Mouse (Mus musculus) left cerebral cortex, adult 2 months (tissue): ENCODE measurements around the gene Olfr470. TPM values are rescaled to one million over a fixed set of nuclear protein-coding genes. Genes with fewer than 3 reads are reported as not detected.
"Not testable (repeated sequence)": the region's sequence is repeated elsewhere in the genome, so short reads cannot be mapped to it uniquely, and the experiment has no call there.

ENCODE experiments used
- DNase-seq, 2 experiments: peaks; one replicate each; pipeline ENCODE4 v3.0.0; 2021 to 2022; ENCODE audit warnings: low spot score in 2 of 2, mixed read lengths in 1 of 2; ENCODE audit errors: extremely low spot score in 1 of 2
- H3K27ac ChIP-seq: fragments of 200-600 bp; 2 replicates; pipeline ENCODE4 v1.8.1; 2022
- H3K4me3 ChIP-seq: fragments of 200-600 bp; 2 replicates; pipeline ENCODE4 v1.8.1; 2022
- CTCF ChIP-seq: fragments of 200-600 bp; IDR thresholded peaks from 2 replicates; pipeline ENCODE4 v1.8.1; 2022; ENCODE audit warnings: antibody characterized with exemption, mild to moderate bottlenecking, moderate library complexity
- intact Hi-C: fragments of 180-260 bp; cut with DNase I; formaldehyde crosslinking; loops from one replicate; pipeline ENCODE4 v1.15.1; 2025
- long read RNA-seq, 2 experiments: library from polyadenylated mRNA; stranded (forward); transcript quantifications; one replicate each; pipeline ENCODE4 v2.0.0; 2021; ENCODE audit warnings: borderline mapping rate in 2 of 2
- total RNA-seq, 2 experiments: library from RNA; stranded (reverse); gene quantifications; 2 replicates each; pipeline ENCODE4 v1.2.3; 2021

Olfr470 gene
- not detected for total RNA-seq
- long read RNA-seq, experiment 1 = 0 reads
- long read RNA-seq, experiment 2 = 0 reads

DNA sequence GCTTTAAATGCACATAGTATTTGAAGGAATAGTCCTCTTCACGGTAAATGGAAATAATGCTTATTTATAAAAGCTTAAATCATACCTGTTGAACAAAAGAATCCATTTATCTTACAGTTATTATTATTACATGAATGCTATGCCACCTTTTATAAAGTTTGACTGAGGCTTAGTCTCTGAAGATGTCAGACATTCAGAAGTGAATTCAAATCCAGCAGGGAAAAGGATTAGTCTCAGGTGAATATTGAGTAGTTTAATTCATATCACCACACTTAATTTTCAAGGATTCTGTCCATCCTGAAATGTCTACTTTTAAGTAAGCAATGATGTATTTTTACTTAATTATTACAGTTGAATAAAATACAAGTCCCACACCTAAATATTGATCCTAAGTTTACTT, at the start of gene Olfr470:
Olfr470 (minus strand) TSS at position 101 of the 400 bp plus-strand sequence.
- H3K27ac ChIP-seq, H3K4me3 ChIP-seq, DNase-seq, intact Hi-C loops: not testable (repeated sequence)

DNA sequence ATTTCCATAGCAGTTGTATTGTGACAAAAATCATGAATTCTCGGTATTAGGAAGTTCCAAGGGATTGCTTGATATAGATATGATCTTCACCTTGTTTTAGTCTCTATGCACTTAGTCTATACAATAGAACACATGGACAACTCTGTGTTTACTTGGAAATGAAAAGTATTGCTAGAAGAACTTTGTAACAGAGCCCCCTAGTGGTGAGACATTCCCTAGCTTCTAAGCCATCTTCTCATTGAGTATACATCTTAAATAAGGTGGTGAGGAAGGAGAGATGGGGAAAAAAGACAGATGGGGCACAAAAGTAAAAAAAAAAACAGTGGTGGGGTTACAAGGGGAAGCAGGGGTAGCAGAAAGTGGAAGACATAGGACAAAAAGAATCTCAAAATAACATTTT, 5.6 kb downstream of the Olfr470 start:
- intact Hi-C loops = loop anchor here (1.0 kb wide), 1 partner anchor 25 kb away; no protein-coding TSS in a partner anchor
- peak; percentile 51 for TF ChIP-seq CTCF
- Histone ChIP-seq H3K27ac (no peak overlapping the region), H3K4me3 (no peak overlapping the region)
- no peak for DNase-seq

DNA sequence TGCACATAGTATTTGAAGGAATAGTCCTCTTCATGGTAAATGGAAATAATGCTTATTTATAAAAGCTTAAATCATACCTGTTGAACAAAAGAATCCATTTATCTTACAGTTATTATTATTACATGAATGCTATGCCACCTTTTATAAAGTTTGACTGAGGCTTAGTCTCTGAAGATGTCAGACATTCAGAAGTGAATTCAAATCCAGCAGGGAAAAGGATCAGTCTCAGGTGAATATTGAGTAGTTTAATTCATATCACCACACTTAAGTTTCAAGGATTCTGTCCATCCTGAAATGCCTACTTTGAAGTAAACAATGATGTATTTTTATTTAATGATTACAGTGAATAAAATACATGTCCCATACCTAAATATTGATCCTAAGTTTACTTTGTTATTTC, 21.8 kb downstream of the Olfr470 start, which contains the start of gene Olfr469:
Olfr469 (minus strand) TSS at position 101 of the 400 bp plus-strand sequence.
- intact Hi-C loops, DNase-seq: not testable (repeated sequence)

DNA sequence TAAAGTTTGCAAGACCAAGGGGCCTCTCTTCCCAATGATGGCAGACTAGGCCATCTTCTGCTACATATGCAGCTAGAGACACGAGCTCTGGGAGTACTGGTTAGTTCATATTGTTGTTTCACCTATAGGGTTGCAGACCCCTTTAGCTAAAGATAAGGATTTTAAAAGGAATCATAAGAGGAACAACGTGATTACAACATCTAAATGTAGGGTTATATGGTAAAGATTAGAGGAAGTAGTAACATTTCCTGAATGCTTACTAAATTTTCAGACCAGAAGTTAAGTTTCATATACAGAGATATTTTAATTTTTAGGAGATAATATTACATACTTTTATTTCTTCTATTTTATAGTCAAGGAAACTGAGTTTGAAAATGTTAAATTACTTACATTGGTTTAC, 23.4 kb downstream of the Olfr470 start:
- DNase-seq, H3K4me3 ChIP-seq, H3K27ac ChIP-seq, intact Hi-C loops: not testable (repeated sequence)

More for the DNA sequence above, 21.8 kb downstream of the Olfr470 start, which contains the start of gene Olfr469:
- not testable (repeated sequence) for H3K27ac ChIP-seq, H3K4me3 ChIP-seq

DNA sequence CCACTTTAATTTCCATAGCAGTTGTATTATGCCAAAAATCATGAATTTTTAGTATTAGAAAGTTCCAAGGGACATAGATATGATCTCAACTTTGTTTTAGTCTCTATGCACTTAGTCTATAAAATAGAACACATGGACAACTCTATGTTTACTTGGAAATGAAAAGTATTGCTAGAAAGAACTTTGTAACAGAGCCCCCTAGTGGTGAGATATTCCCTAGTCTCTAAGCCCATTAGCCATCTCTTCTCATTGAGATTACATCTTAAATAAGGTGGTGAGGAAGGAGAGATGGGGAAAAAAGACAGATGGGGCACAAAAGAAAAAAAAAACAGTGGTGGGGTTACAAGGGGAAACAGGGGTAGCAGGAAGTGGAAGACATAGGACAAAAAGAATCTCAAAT, 27.8 kb downstream of the Olfr470 start:
- H3K27ac ChIP-seq = no peak overlapping the region
- no peak overlapping the region for H3K4me3 ChIP-seq
- peak; percentile 45 for TF ChIP-seq CTCF
- intact Hi-C loops = no loop called here
- no peak for DNase-seq

DNA sequence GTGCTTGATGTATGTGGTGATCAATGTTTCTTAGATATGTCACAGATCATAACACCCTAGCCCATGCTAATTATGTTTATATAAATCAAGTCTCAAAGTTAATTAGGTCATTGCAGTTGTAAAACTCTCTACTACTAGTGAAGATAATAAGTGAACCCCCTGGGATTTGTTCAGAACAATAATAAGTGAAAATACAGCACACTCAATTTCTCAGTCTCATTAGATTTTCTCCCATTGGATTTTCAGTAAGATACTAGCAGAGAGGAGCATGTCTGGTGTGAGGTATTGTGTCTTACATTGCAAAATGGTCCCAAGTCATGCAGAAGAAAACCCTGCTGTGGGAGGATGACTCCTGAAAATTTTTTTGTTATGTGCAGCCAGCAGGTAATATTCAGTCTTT, 35.3 kb downstream of the Olfr470 start, which contains the start of gene Olfr467:
Olfr467 (plus strand) TSS at position 301 of the 400 bp plus-strand sequence.
- no peak within 1 kb of the TSS for H3K27ac ChIP-seq
- no peak for DNase-seq
- no peak for TF ChIP-seq CTCF
- intact Hi-C loops = no loop called here
- H3K4me3 ChIP-seq = no peak within 1 kb of the TSS

DNA sequence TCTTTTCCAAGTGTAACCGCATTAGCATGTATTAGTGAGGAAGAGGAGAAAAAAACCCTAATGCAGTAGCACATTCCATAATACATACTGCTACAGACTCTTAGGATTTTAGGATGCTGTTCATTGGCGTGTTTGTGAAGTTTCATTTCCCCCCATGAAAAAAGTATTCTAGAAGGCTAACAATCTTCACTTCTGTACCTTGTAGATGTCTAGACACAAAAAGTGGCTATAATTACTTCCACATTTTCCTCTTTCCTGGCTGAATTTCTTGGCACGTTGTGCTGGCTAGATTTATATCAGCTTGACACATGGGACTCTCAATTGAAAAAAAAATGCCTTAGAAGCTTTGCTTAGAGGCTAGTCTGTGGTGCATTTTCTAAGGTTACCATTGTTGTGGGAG, 45.2 kb downstream of the Olfr470 start:
- intact Hi-C loops = no loop called here
- TF ChIP-seq CTCF = no peak
- DNase-seq = no peak

DNA sequence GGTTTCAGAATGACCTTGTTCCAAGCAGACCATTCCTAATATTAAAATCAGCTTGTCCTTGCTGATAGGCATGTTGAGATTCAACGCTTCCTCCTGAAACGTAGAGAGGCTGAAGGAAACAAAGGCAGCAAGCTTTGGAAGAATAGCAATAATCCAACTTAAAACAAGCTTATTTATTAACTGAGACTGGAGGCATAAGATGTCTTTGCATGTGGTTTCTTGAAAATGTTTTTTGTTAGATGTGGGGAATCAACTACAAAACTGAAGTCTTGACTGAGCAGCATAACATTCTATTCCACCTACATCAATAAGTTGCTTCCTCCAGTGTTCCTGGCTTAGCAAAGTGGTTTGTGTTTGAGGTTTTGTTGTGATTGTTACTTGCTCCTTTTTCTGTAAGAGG, 46.2 kb downstream of the Olfr470 start, which contains the start of gene Ovch2:
Ovch2 (minus strand) TSS at position 101 of the 400 bp plus-strand sequence.
- TF ChIP-seq CTCF = no peak
- intact Hi-C loops = no loop called here
- DNase-seq = no peak
- Histone ChIP-seq H3K4me3 (no peak within 1 kb of the TSS), H3K27ac (no peak within 1 kb of the TSS)

More for the DNA sequence above, 45.2 kb downstream of the Olfr470 start:
- H3K4me3 ChIP-seq = no peak overlapping the region
- H3K27ac ChIP-seq = no peak overlapping the region

DNA sequence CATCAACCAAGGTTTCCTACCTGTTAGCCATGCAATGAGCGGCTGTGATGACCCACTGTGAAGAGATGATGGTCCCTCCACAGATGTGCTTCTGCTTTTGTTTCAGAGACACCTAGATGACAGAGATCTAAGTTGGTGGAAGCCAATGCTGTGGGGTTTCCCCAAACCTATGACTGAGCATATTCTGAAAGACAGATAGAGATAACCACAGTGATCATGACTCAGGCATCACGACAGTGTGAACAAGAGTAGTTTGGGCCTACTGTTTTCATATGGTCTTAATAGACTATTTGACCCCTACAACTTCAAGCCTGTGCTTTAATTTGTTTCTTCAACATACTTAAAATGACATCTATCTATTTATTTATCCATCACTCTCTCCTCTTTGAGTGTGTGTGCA, 50.8 kb downstream of the Olfr470 start:
- Histone ChIP-seq H3K27ac (no peak overlapping the region), H3K4me3 (no peak overlapping the region)
- intact Hi-C loops = no loop called here
- DNase-seq = no peak
- no peak for TF ChIP-seq CTCF

Other genes with a start within 250 kb of the Olfr470 start
- gene 5330417H12Rik, start 222.3 kb downstream of the Olfr470 start, total RNA-seq = not detected
- gene Cyb5r2, start 89.5 kb downstream of the Olfr470 start, total RNA-seq = not detected
- gene Ovch2, start 46.3 kb downstream of the Olfr470 start, total RNA-seq = not detected
- gene Olfr467, start 35.2 kb downstream of the Olfr470 start, total RNA-seq = not detected
- gene Olfr469, start 21.9 kb downstream of the Olfr470 start, total RNA-seq = not detected
- not detected for gene Olfr472, start 50.4 kb upstream of the Olfr470 start, total RNA-seq
- gene Olfr473, start 83.0 kb upstream of the Olfr470 start, total RNA-seq = not detected
- not detected for gene Olfr474, start 107.2 kb upstream of the Olfr470 start, total RNA-seq
- gene Olfr476, start 117.3 kb upstream of the Olfr470 start, total RNA-seq = not detected
- not detected for gene Olfr477, start 139.2 kb upstream of the Olfr470 start, total RNA-seq
- gene Olfr478, start 186.5 kb upstream of the Olfr470 start, total RNA-seq = not detected
- gene Olfr479, start 203.2 kb upstream of the Olfr470 start, total RNA-seq = not detected
- gene Olfr480, start 219.9 kb upstream of the Olfr470 start, total RNA-seq = not detected
- gene Olfr481, start 232.4 kb upstream of the Olfr470 start, total RNA-seq = not detected